Mouse (Mus musculus): ENCODE data around the gene Cyth2.

The Cyth2 gene

GRCm38 (mm10) chr7:45786136-45786578 is 28.2 kb downstream of the Cyth2 start:
- in situ Hi-C loops (cut with MboI, MseI), result no loop called here

- in situ Hi-C loops (cut with MboI, MseI), result no loop called here
These were observed 28.8 kb downstream of the Cyth2 start for GRCm38 (mm10) chr7:45785388-45786135.

DNA sequence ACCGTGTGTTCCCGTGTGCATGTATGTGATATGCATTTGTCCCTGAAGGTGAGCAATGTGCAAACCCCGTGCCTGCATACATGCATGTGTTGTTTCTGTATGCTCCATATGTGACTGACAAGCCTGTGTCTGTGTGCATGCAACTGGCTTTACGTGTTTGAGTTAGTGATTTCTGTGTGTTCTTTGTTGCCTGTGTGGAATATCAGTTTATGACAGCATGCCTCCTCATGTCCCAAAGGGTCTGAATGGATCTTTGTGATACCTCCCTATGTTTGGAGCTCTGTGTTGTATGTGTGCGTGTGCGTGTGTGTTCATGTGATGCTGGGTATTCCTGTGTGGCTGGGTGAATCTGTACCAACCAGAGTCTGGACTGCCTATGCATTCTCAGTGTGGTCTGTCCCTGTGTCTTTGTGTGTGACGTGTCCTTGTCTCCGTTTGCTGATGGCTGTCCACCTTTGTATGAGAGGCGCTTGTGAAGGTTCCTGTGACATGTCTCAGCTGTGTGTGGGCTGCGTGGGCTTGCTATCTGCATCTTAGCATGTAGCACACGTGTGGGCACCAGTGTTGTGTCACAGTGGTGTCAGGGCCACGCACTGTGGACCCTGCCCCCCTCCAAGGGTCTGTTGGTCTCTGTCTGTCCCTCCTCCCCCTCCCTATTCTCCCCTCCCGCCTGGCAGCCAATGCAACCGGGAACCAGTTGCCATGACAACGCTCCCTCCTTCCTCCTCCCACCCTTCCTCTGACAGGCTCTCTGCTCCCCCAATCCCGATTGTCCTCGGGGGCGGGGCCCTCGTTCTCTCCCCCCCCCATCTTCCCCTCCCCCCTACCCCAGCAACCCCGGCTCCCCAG is 29.6 kb downstream of the Cyth2 start, which contains the start of gene Sult2b1:
Gene Sult2b1, minus strand, starts transcription at position 146 of the 849 bp plus-strand sequence.
- in situ Hi-C loops (cut with MboI, MseI), result no loop called here

DNA sequence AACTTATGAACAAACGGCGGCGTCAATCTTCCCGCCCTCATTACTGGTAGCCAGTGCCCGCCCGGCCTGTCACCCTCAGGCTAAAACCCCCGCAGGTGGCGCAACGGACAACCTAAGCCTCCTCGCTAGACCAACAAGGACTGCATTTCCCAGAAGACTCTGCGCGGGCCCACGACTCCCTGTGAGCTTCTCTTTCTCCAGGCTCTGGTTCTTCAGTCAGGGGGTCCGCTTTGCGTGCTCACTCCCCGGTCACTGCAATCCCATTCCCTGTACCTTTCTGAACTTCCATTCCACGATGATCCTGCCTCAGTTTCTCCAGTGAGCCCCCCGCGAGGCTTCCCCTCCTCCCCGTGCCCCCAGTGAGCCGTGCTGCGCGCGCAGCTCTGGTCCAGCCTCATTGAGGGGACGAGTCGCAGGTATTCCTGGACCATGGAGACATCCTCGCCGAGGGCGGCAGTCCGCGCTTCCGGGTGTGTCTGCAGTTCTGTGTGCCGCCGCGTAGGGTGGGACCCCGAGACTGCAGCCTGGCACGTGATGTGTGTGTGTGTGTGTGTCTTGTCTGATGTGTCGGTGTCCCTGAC is 30.8 kb downstream of the Cyth2 start, which contains the start of gene Lmtk3:
Gene Lmtk3, plus strand, starts transcription at position 228 of the 581 bp plus-strand sequence.
- in situ Hi-C loops (cut with MboI, MseI), result no loop called here

DNA sequence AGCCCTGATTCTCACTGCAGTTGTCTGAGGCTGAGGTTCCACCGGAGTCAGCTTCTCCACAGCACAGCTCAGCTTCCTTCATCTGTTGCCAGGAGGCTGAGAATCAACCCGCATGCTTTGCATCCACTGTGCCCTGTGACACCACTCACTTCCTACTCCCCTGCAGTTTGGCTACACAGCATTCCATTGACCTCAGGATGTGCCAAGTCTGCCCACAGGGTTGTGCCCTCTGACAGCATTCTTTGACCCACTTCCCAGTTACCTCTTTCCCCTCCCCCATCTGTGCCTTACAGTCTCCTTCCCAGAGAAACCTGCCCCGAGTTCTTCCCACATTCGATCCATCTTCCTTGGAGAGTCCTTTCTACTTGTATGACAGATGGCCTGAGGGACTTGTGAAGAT is 32.1 kb downstream of the Cyth2 start:
- in situ Hi-C loops (cut with MboI, MseI), result no loop called here

GRCm38 (mm10) chr7:45779081-45779641 is 35.2 kb downstream of the Cyth2 start:
- in situ Hi-C loops (cut with MboI, MseI), result no loop called here

GRCm38 (mm10) chr7:45775237-45775636 is 39.1 kb downstream of the Cyth2 start:
- in situ Hi-C loops (cut with MboI, MseI), result no loop called here

- in situ Hi-C loops (cut with MboI, MseI), result no loop called here
These were observed 43.3 kb downstream of the Cyth2 start for GRCm38 (mm10) chr7:45771101-45771500.

- in situ Hi-C loops (cut with MboI, MseI), result no loop called here
These were observed 43.8 kb downstream of the Cyth2 start for GRCm38 (mm10) chr7:45770427-45771082.

GRCm38 (mm10) chr7:45767500-45767899 is 46.9 kb downstream of the Cyth2 start:
- in situ Hi-C loops (cut with MboI, MseI), result no loop called here

- in situ Hi-C loops (cut with MboI, MseI), result no loop called here
These were observed 47.6 kb downstream of the Cyth2 start for GRCm38 (mm10) chr7:45766764-45767163.

DNA sequence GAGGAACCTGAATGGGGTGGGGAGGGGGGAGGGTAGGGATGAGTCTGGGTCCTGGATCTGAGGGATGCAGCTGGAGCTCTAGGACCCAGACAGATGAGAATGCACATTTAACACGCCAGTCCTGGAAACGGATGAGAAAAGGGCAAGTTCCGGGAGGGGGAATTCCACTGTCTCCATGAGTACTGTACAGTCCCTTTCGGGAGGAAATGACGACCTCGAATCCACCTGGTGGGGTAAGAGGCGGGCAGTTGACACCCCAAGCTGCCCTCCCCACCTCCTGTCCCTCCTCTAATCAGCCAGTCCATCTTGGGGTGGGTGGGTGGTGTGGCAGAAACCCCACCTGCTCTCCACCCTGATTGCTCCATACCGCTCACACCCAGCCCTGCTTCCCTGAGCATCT is 48.4 kb downstream of the Cyth2 start:
- in situ Hi-C loops (cut with MboI, MseI), result no loop called here

DNA sequence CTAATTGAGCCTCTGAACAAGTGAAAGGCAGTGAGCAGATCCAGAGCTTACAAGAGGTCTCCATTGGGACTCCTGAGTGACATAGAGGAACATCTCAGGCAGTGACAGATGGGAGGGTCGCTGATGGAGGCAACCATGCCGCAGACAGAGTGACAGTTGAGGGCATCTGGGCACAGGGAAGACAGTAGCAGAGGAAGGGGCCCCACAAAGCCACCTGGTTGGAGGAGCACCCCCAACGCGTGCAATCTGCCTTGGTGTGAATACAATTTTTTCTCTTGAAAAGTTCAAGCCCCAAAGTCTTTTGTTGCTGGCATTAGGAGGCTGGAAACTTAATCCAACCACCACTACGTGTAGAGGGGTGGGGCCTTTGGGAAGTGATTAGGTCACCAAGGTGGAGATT is 54.2 kb downstream of the Cyth2 start:
- in situ Hi-C loops (cut with MboI, MseI), result no loop called here

DNA sequence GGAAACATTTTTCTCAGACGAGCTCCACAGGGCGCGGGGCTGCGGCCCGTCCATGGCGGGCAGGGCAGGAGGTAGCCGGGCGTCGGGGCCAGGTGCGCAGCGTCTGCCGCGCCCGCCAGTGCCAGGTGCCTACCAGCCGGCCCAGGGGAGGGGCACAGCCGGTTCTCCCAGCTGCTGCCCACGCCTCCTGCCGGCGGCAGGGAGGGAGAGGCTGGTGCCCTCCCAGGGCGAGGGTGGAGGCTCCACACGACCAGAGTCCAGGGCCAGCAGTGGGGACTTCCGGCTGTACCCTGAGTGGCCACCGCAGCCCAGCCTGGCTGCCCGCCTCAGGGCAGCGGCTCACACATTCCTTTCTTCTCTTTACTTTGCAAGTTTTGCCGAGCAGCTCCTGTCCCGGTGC is 55.0 kb downstream of the Cyth2 start:
- in situ Hi-C loops (cut with MboI, MseI), result no loop called here
